Mouse (Mus musculus): ENCODE data around the gene Mageb16. TPM values are rescaled to one million over a fixed set of nuclear protein-coding genes. Genes with fewer than 3 reads are reported as not detected.

The Mageb16 gene
- not detected for polyA plus RNA-seq (2015; fragmentation: Illumina TruSeq; extraction: RNeasy Lipid Tissue Mini Kit (QIAGEN cat#74804); ENCODE audit: insufficient read depth, low replicate concordance)

GRCm38 (mm10) chrX:79671411-79671810, at the start of gene Mageb16:
Gene Mageb16, minus strand, starts transcription at chrX:79671435.

Other genes with a start within 250 kb of the Mageb16 start
- gene Gm7173, start 154.2 kb downstream of the Mageb16 start, polyA plus RNA-seq (2015; fragmentation: Illumina TruSeq; extraction: RNeasy Lipid Tissue Mini Kit (QIAGEN cat#74804); ENCODE audit: insufficient read depth, low replicate concordance), result 0.18 TPM